Mouse (Mus musculus) CH12.LX (cell line): ENCODE measurements around the gene Adamts7. TPM values are rescaled to one million over a fixed set of nuclear protein-coding genes. Genes with fewer than 3 reads are reported as not detected.
A peak's percentile ranks its signal among the peaks of the same experiment; 100 is the strongest.

Experiments
- DNase-seq: peaks from one replicate; pipeline ENCODE4 v3.0.0-alpha.2; 2013; ENCODE audit errors: extremely low read depth
- H3K27ac ChIP-seq: 2 replicates; pipeline ENCODE4 v1.5.1; 2012; ENCODE audit warnings: low read depth, mild to moderate bottlenecking, control low read depth, moderate library complexity; ENCODE audit not compliant: insufficient read depth
- H3K27me3 ChIP-seq: replicated peaks from 2 replicates; pipeline ENCODE3; 2012; ENCODE audit warnings: inconsistent platforms
- H3K36me3 ChIP-seq, 2 experiments: replicated peaks in 1 of 2; 2 replicates each; pipeline versions ENCODE3 to v1.6.1; 2012; ENCODE audit warnings: inconsistent platforms in 1 of 2, low read length in 1 of 2, mild to moderate bottlenecking in 1 of 2, mixed read lengths in 1 of 2, moderate library complexity in 1 of 2; ENCODE audit not compliant: control insufficient read depth in 1 of 2, insufficient read depth in 1 of 2
- H3K4me1 ChIP-seq, 2 experiments: 2 replicates each; pipeline ENCODE4 v1.6.1; 2012; ENCODE audit warnings: inconsistent platforms in 1 of 2, moderate library complexity in 1 of 2; ENCODE audit not compliant: insufficient read depth in 2 of 2, control insufficient read depth in 1 of 2
- H3K4me2 ChIP-seq: 2 replicates; pipeline ENCODE4 v1.6.1; 2012; ENCODE audit warnings: low read depth, mild to moderate bottlenecking, control low read depth; ENCODE audit not compliant: poor library complexity, insufficient read depth, severe bottlenecking
- H3K4me3 ChIP-seq, 3 experiments: fragments of 150-350 bp in 1 of 3; sonication (generic) in 1 of 3; replicated peaks in 1 of 3; 2 replicates each; pipeline versions ENCODE3 to v1.5.1; 2011 to 2012; ENCODE audit warnings: low read depth in 2 of 3, low read length in 2 of 3, mild to moderate bottlenecking in 2 of 3, moderate library complexity in 2 of 3, control low read depth in 1 of 3, improper control_type of control experiment in 1 of 3, inconsistent platforms in 1 of 3, mixed read lengths in 1 of 3; ENCODE audit not compliant: poor library complexity in 1 of 3
- H3K79me2 ChIP-seq: replicated peaks from 2 replicates; pipeline ENCODE4 v1.6.1; 2012; ENCODE audit warnings: mild to moderate bottlenecking, moderate library complexity; ENCODE audit not compliant: control insufficient read depth, poor library complexity, insufficient read depth, severe bottlenecking; ENCODE audit errors: extremely low read depth
- H3K9ac ChIP-seq: 2 replicates; pipeline ENCODE4 v1.6.1; 2012; ENCODE audit warnings: low read depth, mild to moderate bottlenecking, control low read depth, moderate library complexity; ENCODE audit not compliant: insufficient read depth
- H3K9me3 ChIP-seq: replicated peaks from 2 replicates; pipeline ENCODE3; 2012; ENCODE audit warnings: low read length, inconsistent platforms, mixed read lengths
- BHLHE40 ChIP-seq: IDR thresholded peaks from 2 replicates; pipeline ENCODE4 v1.6.1; 2011; ENCODE audit warnings: mild to moderate bottlenecking, low read depth, low read length, improper control_type of control experiment
- CTCF ChIP-seq, 2 experiments: IDR thresholded peaks in 1 of 2; conservative IDR thresholded peaks in 1 of 2; 2 replicates each; pipeline ENCODE4 v1.5.1; 2011 to 2012; ENCODE audit warnings: low read depth in 2 of 2, low read length in 2 of 2, improper control_type of control experiment in 1 of 2, inconsistent platforms in 1 of 2, mild to moderate bottlenecking in 1 of 2, moderate library complexity in 1 of 2
- E2F4 ChIP-seq: IDR thresholded peaks from 2 replicates; pipeline ENCODE4 v1.6.1; 2011; ENCODE audit warnings: low read depth, low read length, improper control_type of control experiment; ENCODE audit not compliant: insufficient replicate concordance
- ELF1 ChIP-seq: IDR thresholded peaks from 2 replicates; pipeline ENCODE4 v1.6.1; 2014; ENCODE audit warnings: low read depth, mild to moderate bottlenecking, inconsistent platforms, low read length, improper control_type of control experiment
- EP300 ChIP-seq: IDR thresholded peaks from 2 replicates; pipeline ENCODE4 v1.6.1; 2011; ENCODE audit warnings: low read length, improper control_type of control experiment
- ETS1 ChIP-seq: conservative IDR thresholded peaks from 2 replicates; pipeline ENCODE4 v1.6.1; 2012; ENCODE audit warnings: low read depth, mild to moderate bottlenecking, inconsistent platforms, low read length, improper control_type of control experiment, moderate library complexity
- GABPA ChIP-seq: IDR thresholded peaks from 2 replicates; pipeline ENCODE4 v1.6.1; 2012; ENCODE audit warnings: low read depth, low read length, improper control_type of control experiment, inconsistent platforms; ENCODE audit not compliant: insufficient replicate concordance
- HCFC1 ChIP-seq: IDR thresholded peaks from 2 replicates; pipeline ENCODE4 v1.6.1; 2012; ENCODE audit warnings: low read depth, mild to moderate bottlenecking, inconsistent platforms, low read length, improper control_type of control experiment
- IRF4 ChIP-seq: IDR thresholded peaks from 2 replicates; pipeline ENCODE4 v1.6.1; 2014; ENCODE audit warnings: low read depth, mild to moderate bottlenecking, inconsistent platforms, low read length, improper control_type of control experiment
- MAX ChIP-seq: IDR thresholded peaks from 2 replicates; pipeline ENCODE4 v1.6.1; 2011; ENCODE audit warnings: low read length, improper control_type of control experiment
- MAZ ChIP-seq: IDR thresholded peaks from 2 replicates; pipeline ENCODE4 v1.6.1; 2012; ENCODE audit warnings: low read depth, mild to moderate bottlenecking, inconsistent platforms, low read length, improper control_type of control experiment, moderate library complexity
- MXI1 ChIP-seq: IDR thresholded peaks from 2 replicates; pipeline ENCODE4 v1.6.1; 2011; ENCODE audit warnings: mild to moderate bottlenecking, low read depth, low read length, improper control_type of control experiment
- MYC ChIP-seq: IDR thresholded peaks from 2 replicates; pipeline ENCODE4 v1.6.1; 2011; ENCODE audit warnings: low read depth, mild to moderate bottlenecking, improper control_type of control experiment, low read length
- NELFE ChIP-seq: IDR thresholded peaks from 2 replicates; pipeline ENCODE4 v1.6.1; 2011; ENCODE audit warnings: low read depth, low read length, improper control_type of control experiment
- PAX5 ChIP-seq: IDR thresholded peaks from 2 replicates; pipeline ENCODE4 v1.6.1; 2012; ENCODE audit warnings: low read length, inconsistent platforms, mixed read lengths
- POLR2A ChIP-seq: IDR thresholded peaks from 2 replicates; pipeline ENCODE4 v1.6.1; 2011; ENCODE audit warnings: low read depth, mild to moderate bottlenecking, improper control_type of control experiment, low read length
- RAD21 ChIP-seq: IDR thresholded peaks from 2 replicates; pipeline ENCODE4 v1.6.1; 2011; ENCODE audit warnings: low read depth, mild to moderate bottlenecking, low read length, improper control_type of control experiment, moderate library complexity
- RCOR1 ChIP-seq: conservative IDR thresholded peaks from 2 replicates; pipeline ENCODE4 v1.6.1; 2012; ENCODE audit warnings: low read depth, mild to moderate bottlenecking, inconsistent platforms, low read length, improper control_type of control experiment
- SIN3A ChIP-seq: IDR thresholded peaks from 2 replicates; pipeline ENCODE4 v1.6.1; 2012; ENCODE audit warnings: low read length, improper control_type of control experiment, inconsistent platforms
- SMC3 ChIP-seq: IDR thresholded peaks from 2 replicates; pipeline ENCODE4 v1.6.1; 2011; ENCODE audit warnings: low read depth, low read length, improper control_type of control experiment
- TBP ChIP-seq: conservative IDR thresholded peaks from 2 replicates; pipeline ENCODE4 v1.6.1; 2011; ENCODE audit warnings: low read depth, low read length, improper control_type of control experiment
- TCF12 ChIP-seq: IDR thresholded peaks from 2 replicates; pipeline ENCODE4 v1.6.1; 2014; ENCODE audit warnings: low read depth, mild to moderate bottlenecking, inconsistent platforms, low read length, improper control_type of control experiment
- UBTF ChIP-seq: IDR thresholded peaks from 2 replicates; pipeline ENCODE4 v1.6.1; 2012; ENCODE audit warnings: low read depth, mild to moderate bottlenecking, inconsistent platforms, low read length, improper control_type of control experiment, moderate library complexity
- USF1 ChIP-seq: IDR thresholded peaks from 2 replicates; pipeline ENCODE4 v1.6.1; 2014; ENCODE audit warnings: low read depth, mild to moderate bottlenecking, inconsistent platforms, low read length, improper control_type of control experiment
- USF2 ChIP-seq: conservative IDR thresholded peaks from 2 replicates; pipeline ENCODE4 v1.6.1; 2011; ENCODE audit warnings: low read depth, low read length, improper control_type of control experiment
- ZMIZ1 ChIP-seq: IDR thresholded peaks from 2 replicates; pipeline ENCODE4 v1.6.1; 2012; ENCODE audit warnings: low read depth, mild to moderate bottlenecking, inconsistent platforms, low read length, improper control_type of control experiment
- dilution Hi-C: fragments of 300-500 bp; cut with MboI; formaldehyde crosslinking; loops from 2 replicates; pipeline ENCODE4 v1.14.3; 2020; ENCODE audit warnings: low sequenced_read_pairs; ENCODE audit not compliant: extremely low pct_unique_long_range_greater_than_20kb, extremely low pct_ligation_motif_present
- in situ Hi-C: fragments of 300-500 bp; cut with MboI; formaldehyde crosslinking; loops from 3 replicates; pipeline ENCODE4 v1.14.3; 2019; ENCODE audit warnings: low sequenced_read_pairs, low pct_ligation_motif_present, low pct_unique_long_range_greater_than_20kb, mixed read lengths
- polyA plus RNA-seq: library from polyadenylated mRNA; unstranded; fragments of >175 nt; gene quantifications from 2 replicates; pipeline ENCODE4 v1.2.1, GENCODE M21; 2012; ENCODE audit warnings: low read depth; ENCODE audit not compliant: insufficient read length
- total RNA-seq, 2 experiments: library from RNA; depleted of rRNA; stranded (reverse); fragments of 300-350 nt in 1 of 2; fragments of >200 nt in 1 of 2; gene quantifications; 2 replicates each; pipeline ENCODE4 v1.2.3; 2012 to 2014

Gene Adamts7
- total and polyA plus RNA-seq, 3 experiments: 4.7 to 15.7 (median 9.2) TPM

DNA sequence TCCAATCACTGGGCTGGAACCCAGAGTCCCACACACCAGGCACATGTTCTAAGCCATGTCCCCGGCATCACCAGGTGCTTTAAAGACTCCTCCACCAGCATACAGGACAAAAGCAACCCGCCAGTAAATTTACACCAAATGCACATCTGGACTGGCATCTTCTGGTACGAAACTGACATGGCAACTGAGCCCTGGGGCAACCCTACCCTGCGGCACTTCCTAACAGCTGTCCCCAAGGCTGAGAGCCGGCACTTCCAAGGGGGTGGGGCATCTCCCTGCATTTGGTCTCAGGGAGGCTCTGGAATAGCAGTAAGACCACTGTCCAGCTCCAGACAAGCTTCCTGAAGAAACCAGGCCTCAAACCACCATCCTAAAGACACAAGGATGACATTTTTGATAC, 40.4 kb downstream of the Adamts7 start:
- Histone ChIP-seq H3K36me3 (peaks cover 2 to 17% of the 10 kb centered on the region in 2 experiments), H3K4me2 (no peak overlapping the region), H3K27me3 (no peaks in the 10 kb centered on the region), H3K9ac (no peak overlapping the region), H3K9me3 (no peaks in the 10 kb centered on the region), H3K4me1 (peaks cover 56 to 98% of the 10 kb centered on the region in 2 experiments), H3K79me2 (no peaks in the 10 kb centered on the region), H3K4me3 (no peak overlapping the region), H3K27ac (peak overlapping the region; percentile 55)
- TF ChIP-seq BHLHE40: no peak
- TF ChIP-seq EP300: no peak
- TF ChIP-seq E2F4: no peak
- TF ChIP-seq RAD21: peak; percentile 16
- peak in 1 of 2 experiments; percentile 35; a peak in 1 of 4 replicates for TF ChIP-seq CTCF (conservative IDR thresholded peaks at IDR 0.05 in 1 of 2, IDR thresholded peaks at IDR 0.05 in 1 of 2; ENCODE audit: low read depth in 2 of 2, low read length in 2 of 2)
- TF ChIP-seq MYC: 0 out of 2 replicates have a peak, but pooled peaks have one; percentile 9
- TF ChIP-seq ETS1: no peak
- no peak for TF ChIP-seq IRF4
- no peak for TF ChIP-seq POLR2A
- no peak for TF ChIP-seq GABPA
- TF ChIP-seq RCOR1: no peak
- no peak for TF ChIP-seq UBTF
- no peak for TF ChIP-seq MAZ
- TF ChIP-seq USF2: no peak
- no peak for TF ChIP-seq ZMIZ1
- no peak for DNase-seq
- in situ Hi-C loops (loop anchor here (10.0 to 25.0 kb wide), 2 partner anchors 202 to 459 kb away; no protein-coding TSS in a partner anchor), dilution Hi-C loops (no loop called here)

GRCm38 (mm10) chr9:90204396-90204915, 41.6 kb downstream of the Adamts7 start:
- DNase-seq: peak; percentile 69
- H3K4me3 ChIP-seq: peak overlapping the region; percentile 34 to 46 (median 40)
- peak overlapping the region; percentile 33; the same call in 1 of the 2 replicates for H3K4me2 ChIP-seq
- in situ Hi-C loops: loop anchor here (10.0 to 25.0 kb wide), 2 partner anchors 200 to 458 kb away; no protein-coding TSS in a partner anchor
- TF ChIP-seq MAX (peak; percentile 54; the same call in 1 of the 2 replicates), RAD21 (peak; percentile 62), TCF12 (peak; percentile 52; the same call in 1 of the 2 replicates), PAX5 (no peak), HCFC1 (peak; percentile 63), NELFE (no peak), POLR2A (peak; percentile 32; the same call in 1 of the 2 replicates), BHLHE40 (peak; percentile 40), SMC3 (peak; percentile 82), TBP (no peak), CTCF (conservative IDR thresholded peaks at IDR 0.05 in 1 of 2, IDR thresholded peaks at IDR 0.05 in 1 of 2; ENCODE audit: low read depth in 2 of 2, low read length in 2 of 2) (peak; percentile 52 to 96), ELF1 (peak; percentile 75), USF2 (no peak), IRF4 (peak; percentile 46; the same call in 1 of the 2 replicates), UBTF (no peak), SIN3A (peak; percentile 45; the same call in 1 of the 2 replicates), USF1 (peak; percentile 30; the same call in 1 of the 2 replicates), MXI1 (peak; percentile 74)
- H3K4me1 ChIP-seq: peaks cover 49 to 97% of the 10 kb centered on the region in 2 experiments
- 0 out of 2 replicates have a peak overlapping the region, but pooled peaks have one; percentile 18 for H3K9ac ChIP-seq
- H3K79me2 ChIP-seq: no peaks in the 10 kb centered on the region
- no peaks in the 10 kb centered on the region for H3K9me3 ChIP-seq
- H3K36me3 ChIP-seq: peaks cover 2 to 17% of the 10 kb centered on the region in 2 experiments
- H3K27me3 ChIP-seq: no peaks in the 10 kb centered on the region
- H3K27ac ChIP-seq: peak overlapping the region; percentile 62
- dilution Hi-C loops: no loop called here
